Mouse (Mus musculus) retina, postnatal 7 days (tissue): Measurements from ENCODE around the gene Il15ra.

Experiments
- DNase-seq: peaks from one replicate; pipeline ENCODE4 v3.0.0-alpha.2; 2012; ENCODE audit warnings: low read depth, low spot score

Il15ra gene

GRCm38 (mm10) chr2:11705201-11706025 lies at the start of gene Il15ra:
Il15ra (plus strand) TSS chr2:11705290.
- DNase-seq, result no peak

DNA sequence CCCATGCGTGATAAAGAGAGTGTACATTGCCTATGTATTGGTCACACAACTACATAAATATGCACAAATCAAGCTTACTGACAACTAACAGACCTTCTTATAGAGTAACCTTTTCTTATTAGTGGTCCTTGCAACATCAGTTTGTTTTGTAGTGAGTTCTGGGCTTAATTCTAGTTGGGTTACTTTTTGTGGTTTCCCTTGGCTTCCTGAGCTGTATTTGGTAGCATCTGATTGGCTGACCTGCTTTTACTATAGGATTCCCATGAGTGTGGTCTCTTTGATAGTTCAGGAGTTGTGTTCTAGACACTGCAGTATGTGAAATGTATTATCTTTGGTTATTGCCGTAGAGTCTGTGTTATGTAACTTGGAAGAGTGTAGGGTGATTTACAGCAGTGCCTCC lies 47.5 kb upstream of the Il15ra start:
- DNase-seq, result no peak

DNA sequence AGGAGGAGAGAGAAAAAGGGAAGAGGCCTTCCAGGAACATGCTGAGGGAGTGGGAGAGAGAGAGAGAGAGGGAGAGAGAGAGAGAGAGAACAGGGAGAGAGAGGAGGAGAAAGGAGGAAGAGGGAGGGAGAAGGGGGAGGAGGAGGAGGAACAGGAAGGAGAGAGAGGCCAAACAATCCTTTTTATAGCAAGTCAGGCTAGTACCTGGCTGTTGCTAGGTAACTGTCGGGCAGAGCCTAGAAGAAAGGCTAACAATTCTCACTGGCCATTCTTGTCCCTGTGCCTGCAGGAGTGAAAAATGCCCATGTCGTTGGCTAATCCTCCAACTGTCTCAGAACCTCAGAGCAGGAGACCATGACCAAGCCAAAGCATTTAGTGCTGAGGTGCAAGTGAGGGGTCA lies 45.8 kb upstream of the Il15ra start:
- no peak for DNase-seq

DNA sequence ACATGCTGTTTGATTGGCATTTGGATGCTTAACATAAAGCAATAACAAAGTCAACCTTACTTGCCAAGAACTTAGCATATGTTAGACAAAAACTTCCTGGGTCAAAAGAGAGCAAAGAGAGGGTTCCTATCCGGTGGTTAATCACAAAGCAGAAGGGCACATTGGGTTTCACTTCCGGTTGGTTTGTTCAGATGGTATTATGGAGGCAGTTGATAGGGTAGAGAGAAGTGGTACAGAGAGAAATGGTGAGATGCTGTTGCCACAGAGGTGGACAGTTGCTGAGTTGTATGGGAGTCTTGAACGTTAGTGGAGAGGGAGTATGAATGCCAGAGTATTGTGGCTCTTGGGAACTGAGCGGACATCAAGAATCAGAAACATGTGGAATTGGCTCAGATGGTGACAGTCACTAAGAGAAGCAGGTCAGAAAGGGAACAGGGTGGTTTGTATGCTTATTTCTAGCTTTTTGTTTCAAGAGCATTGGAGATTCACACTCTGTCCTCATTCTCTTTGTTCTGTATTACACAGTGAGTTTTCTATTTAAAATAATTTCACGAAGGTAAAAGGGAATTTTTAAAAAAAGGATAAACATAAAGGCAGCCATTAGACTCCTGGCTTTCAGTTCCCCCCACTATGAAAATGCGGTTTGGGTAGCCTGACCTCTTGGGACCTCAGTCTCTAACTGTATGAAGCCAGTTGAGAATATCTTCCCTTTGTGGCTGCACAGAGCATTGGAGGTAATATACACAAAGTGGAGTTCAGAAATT lies 42.8 kb upstream of the Il15ra start:
- DNase-seq, result no peak

DNA sequence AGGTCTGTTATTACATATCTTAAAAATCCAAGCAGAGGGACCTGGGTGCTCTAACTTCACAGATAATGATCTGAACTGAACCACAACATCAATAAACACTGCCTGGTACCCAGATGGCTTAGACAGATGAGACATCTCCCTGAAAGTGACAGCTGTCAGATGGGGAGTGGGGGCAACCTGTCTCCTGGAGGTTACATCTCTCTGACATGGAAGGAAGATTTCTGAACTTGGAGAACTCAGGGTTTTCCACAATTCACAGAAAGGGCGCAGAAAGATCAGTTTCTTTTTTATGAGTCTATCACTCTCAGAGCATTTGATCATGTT lies 42.2 kb upstream of the Il15ra start:
- DNase-seq, result no peak

DNA sequence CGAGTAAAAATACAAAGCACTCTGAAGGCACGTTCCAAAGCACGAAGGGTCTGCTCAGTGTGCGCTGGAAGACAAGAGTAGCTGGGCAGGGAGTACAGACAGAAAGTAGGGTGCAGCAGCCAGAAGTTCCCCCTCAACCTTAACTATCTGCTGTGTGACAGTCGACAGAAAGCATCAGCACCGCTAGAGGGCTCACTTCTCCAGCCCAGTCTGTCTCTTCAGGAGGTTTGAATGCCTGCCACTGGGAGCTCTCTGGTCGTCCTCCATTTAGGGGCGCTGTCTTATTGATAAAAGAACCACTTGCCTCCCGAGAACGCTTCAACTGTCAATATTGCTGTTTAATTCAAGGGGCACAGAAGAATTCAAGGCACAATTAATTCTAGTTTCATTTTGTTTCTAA lies 41.1 kb upstream of the Il15ra start:
- DNase-seq, result peak; percentile 45

- DNase-seq, result no peak
Measured at GRCm38 (mm10) chr2:11664367-11664766, 40.7 kb upstream of the Il15ra start.

GRCm38 (mm10) chr2:11664806-11665205 lies 40.3 kb upstream of the Il15ra start:
- no peak for DNase-seq

- no peak for DNase-seq
Measured at GRCm38 (mm10) chr2:11665326-11665725, 39.8 kb upstream of the Il15ra start.

- DNase-seq, result no peak
Measured at GRCm38 (mm10) chr2:11672144-11672543, 32.9 kb upstream of the Il15ra start.

- DNase-seq, result no peak
Measured at GRCm38 (mm10) chr2:11679626-11680025, 25.5 kb upstream of the Il15ra start.

- DNase-seq, result no peak
Measured at GRCm38 (mm10) chr2:11682712-11683111, 22.4 kb upstream of the Il15ra start.

- no peak for DNase-seq
Measured at GRCm38 (mm10) chr2:11686512-11686911, 18.6 kb upstream of the Il15ra start.

DNA sequence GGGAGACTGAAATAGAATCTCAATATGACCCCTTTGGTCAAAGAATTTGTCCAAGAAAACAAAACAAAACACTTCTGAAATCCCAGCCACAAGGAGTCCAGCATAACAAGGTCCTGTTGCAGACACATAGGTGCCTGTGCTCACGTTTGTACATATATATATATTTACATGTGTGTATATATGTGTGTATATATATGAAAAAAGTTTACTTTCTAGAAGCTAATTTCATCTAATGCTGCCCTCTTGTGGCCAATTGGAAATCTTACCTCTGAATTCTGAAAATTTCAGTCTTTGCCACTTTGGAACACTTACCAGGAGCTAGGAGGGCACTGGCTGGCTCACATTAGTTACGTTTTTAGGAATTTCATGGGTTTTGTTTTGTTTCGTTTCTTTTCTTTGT lies 17.7 kb upstream of the Il15ra start:
- DNase-seq, result no peak

- no peak for DNase-seq
Measured at GRCm38 (mm10) chr2:11690201-11690890, 14.7 kb upstream of the Il15ra start.

DNA sequence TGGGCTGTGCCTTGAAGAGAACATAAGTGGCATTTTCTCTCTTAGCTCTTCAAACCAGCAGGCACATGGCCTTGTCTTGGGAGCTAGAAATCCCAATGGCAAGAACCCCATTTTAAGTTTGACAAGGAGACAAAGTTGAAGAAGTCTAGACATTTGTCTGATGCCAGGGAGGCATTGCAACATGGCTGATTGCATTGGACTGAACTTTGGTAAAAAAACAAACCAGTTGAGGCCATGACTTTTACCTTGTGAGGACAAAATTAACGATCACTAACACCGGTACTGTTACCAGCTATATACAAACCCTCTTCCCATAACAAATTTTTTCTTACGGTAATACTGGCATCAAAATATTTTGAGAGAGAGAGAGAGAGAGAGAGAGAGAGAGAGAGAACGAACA lies 11.7 kb upstream of the Il15ra start:
- no peak for DNase-seq

GRCm38 (mm10) chr2:11694104-11694503 lies 11.0 kb upstream of the Il15ra start:
- no peak for DNase-seq

GRCm38 (mm10) chr2:11695867-11696266 lies 9.2 kb upstream of the Il15ra start:
- DNase-seq, result no peak

- no peak for DNase-seq
Measured at GRCm38 (mm10) chr2:11698994-11699393, 6.1 kb upstream of the Il15ra start.

GRCm38 (mm10) chr2:11699905-11700304 lies 5.2 kb upstream of the Il15ra start:
- no peak for DNase-seq

- no peak for DNase-seq
Measured at GRCm38 (mm10) chr2:11706030-11706745, 1.1 kb downstream of the Il15ra start.

GRCm38 (mm10) chr2:11706746-11707065 lies 1.6 kb downstream of the Il15ra start:
- DNase-seq, result no peak
